11 mouse cellular contexts compared by ENCODE assay signal in the genomic region with DNA sequence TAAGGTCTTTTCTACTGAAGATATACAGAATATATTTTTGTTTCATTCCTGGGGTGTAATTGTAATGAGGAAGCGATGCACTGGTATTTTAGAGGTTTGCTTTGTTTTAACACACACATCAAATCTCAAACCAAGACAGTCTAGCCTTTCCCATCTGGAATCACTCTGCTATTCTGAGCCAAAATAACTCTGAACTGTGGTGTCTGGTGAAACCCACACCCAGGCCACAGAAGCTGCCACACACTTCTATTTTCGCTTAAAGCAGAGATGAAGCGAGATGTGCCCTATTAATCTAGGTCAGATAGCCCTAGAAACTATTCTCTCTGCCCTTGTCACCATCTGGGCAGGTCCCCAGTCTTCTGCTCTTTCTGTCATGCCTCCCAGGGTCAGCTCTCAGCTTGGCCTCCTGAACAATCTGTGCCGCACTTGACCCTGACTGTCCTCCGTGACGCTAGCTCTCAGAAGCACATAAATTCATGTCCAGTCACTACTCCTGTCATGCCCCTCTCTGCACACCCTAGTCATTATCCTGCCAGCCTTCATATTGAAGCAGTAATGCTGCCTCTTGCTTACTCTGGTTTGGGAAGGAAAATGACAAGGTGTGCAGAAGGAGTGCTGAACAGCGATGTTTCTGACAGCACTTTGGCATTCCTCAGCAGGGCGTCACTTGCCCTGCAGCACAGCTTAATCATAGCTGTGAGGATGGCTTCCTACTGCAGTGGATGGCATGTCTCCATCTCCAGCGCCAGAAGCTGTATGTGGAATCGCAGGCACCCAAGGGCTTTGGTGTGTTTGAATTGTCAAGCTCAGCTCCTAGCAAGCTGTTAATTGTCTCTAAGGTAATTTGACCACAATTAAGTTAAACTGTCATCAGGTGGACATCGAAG. TPM values are rescaled to one million over a fixed set of nuclear protein-coding genes. Genes with fewer than 3 reads are reported as not detected.
DNase-seq lines count a peak whose midpoint lies in the region; ATAC-seq and TF ChIP-seq lines count a peak whose summit lies in the region.
"Had no signal": no experiment of that assay in that cellular context is flagged by ENCODE, and none has a peak within 500 bp of the region (broad histone marks: within the 10 kb centered on the region; RNA-seq: fewer than 3 reads in every experiment).

No protein-coding gene starts in this region.

- TF ChIP-seq POLR2A in heart, adult 2 months (IDR thresholded peaks at IDR 0.05; ENCODE audit: insufficient read depth, low read depth, low read length) = no peak

- TF ChIP-seq EP300 in heart, adult 2 months (IDR thresholded peaks at IDR 0.05; ENCODE audit: insufficient read depth, low read depth, low read length) = no peak

- H3K4me1 ChIP-seq in heart, embryonic 11.5 days (ENCODE audit: control insufficient read depth, insufficient read depth, low read length) = peaks cover 13% of the 10 kb centered on the region; the same call in 1 of the 2 replicates
- H3K4me1 ChIP-seq in heart, adult 2 months (ENCODE audit: control insufficient read depth, insufficient read depth, low read length) = peaks cover 1% of the 10 kb centered on the region; the same call in 1 of the 2 replicates
- peaks cover 4% of the 10 kb centered on the region; the same call in 1 of the 2 replicates for H3K4me1 ChIP-seq in midbrain, postnatal 0 days (ENCODE audit: insufficient read depth, low read length)
- no peaks in the 10 kb centered on the region for H3K4me1 ChIP-seq in midbrain, embryonic 10.5 days
- no peaks in the 10 kb centered on the region for H3K4me1 ChIP-seq in liver, embryonic 11.5 days (replicated peaks; ENCODE audit: control insufficient read depth, insufficient read depth, low read length)
- H3K4me1 ChIP-seq: megakaryocyte, embryonic 14.5 days had no signal

- intact Hi-C loops in heart, adult 2 months (cut with DNase I) = no loop called here

- peak overlapping the region; percentile 17; the same call in 1 of the 2 replicates for H3K4me2 ChIP-seq in heart, embryonic 11.5 days
- no peak overlapping the region for H3K4me2 ChIP-seq in midbrain, postnatal 0 days (ENCODE audit: low read depth, low read length, poor library complexity, severe bottlenecking)
- no peak overlapping the region for H3K4me2 ChIP-seq in liver, embryonic 11.5 days

- H3K27ac ChIP-seq in heart, embryonic 11.5 days (ENCODE audit: low read depth, low read length) = no peak overlapping the region
- H3K27ac ChIP-seq in heart, adult 2 months = no peak overlapping the region
- H3K27ac ChIP-seq in midbrain, postnatal 0 days (ENCODE audit: low read depth, low read length) = no peak overlapping the region
- no peak overlapping the region for H3K27ac ChIP-seq in midbrain, embryonic 10.5 days (replicated peaks)
- H3K27ac ChIP-seq in liver, embryonic 11.5 days (ENCODE audit: low read depth, low read length) = no peak overlapping the region
- H3K27ac ChIP-seq: gastrocnemius, adult 2 months had no signal

- no peak for DNase-seq in heart, adult 2 months
- peak; percentile 12 for DNase-seq in midbrain, postnatal 0 days (ENCODE audit: low spot score)
- no peak for DNase-seq in midbrain, embryonic 10.5 days (ENCODE audit: low spot score)
- DNase-seq in cerebellum, adult 9-11 months = peak; percentile 69
- DNase-seq in liver, embryonic 11.5 days (ENCODE audit: low spot score) = no peak
- no peak for DNase-seq in spleen, postnatal 4 days (ENCODE audit: low spot score in 2 of 2)
- no peak for DNase-seq in layer of hippocampus, postnatal 36 days
- DNase-seq: gastrocnemius, adult 2 months; lung, adult 18-20 months had no signal

- H3K9me3 ChIP-seq in heart, embryonic 11.5 days (replicated peaks; ENCODE audit: control insufficient read depth, low read length) = no peaks in the 10 kb centered on the region
- no peaks in the 10 kb centered on the region for H3K9me3 ChIP-seq in midbrain, postnatal 0 days (ENCODE audit: low read length)
- H3K9me3 ChIP-seq in midbrain, embryonic 10.5 days (replicated peaks) = no peaks in the 10 kb centered on the region
- no peaks in the 10 kb centered on the region for H3K9me3 ChIP-seq in liver, embryonic 11.5 days (ENCODE audit: control insufficient read depth, low read length)

- WGBS in heart, embryonic 11.5 days (ENCODE audit: insufficient replicate concordance) = 45% methylated on average over 11 of the region's 11 CpGs
- 66% methylated on average over 11 of the region's 11 CpGs for WGBS in heart, adult 2 months
- WGBS in midbrain, postnatal 0 days = 74% methylated on average over 11 of the region's 11 CpGs
- 89% methylated on average over 11 of the region's 11 CpGs for WGBS in midbrain, embryonic 10.5 days
- WGBS in liver, embryonic 11.5 days = 67% methylated on average over 11 of the region's 11 CpGs

- no peak overlapping the region for H3K9ac ChIP-seq in heart, embryonic 11.5 days (ENCODE audit: low read depth, low read length)
- H3K9ac ChIP-seq in heart, adult 2 months (ENCODE audit: low read depth, low read length) = no peak overlapping the region
- no peak overlapping the region for H3K9ac ChIP-seq in midbrain, postnatal 0 days (replicated peaks; ENCODE audit: low read length, poor library complexity, severe bottlenecking)
- H3K9ac ChIP-seq in liver, embryonic 11.5 days (ENCODE audit: low read depth, low read length) = no peak overlapping the region

- no peak overlapping the region for H3K4me3 ChIP-seq in heart, embryonic 11.5 days (ENCODE audit: low read depth, low read length)
- no peak overlapping the region for H3K4me3 ChIP-seq in heart, adult 2 months
- H3K4me3 ChIP-seq in midbrain, postnatal 0 days (ENCODE audit: low read depth, low read length) = no peak overlapping the region
- no peak overlapping the region for H3K4me3 ChIP-seq in midbrain, embryonic 10.5 days
- no peak overlapping the region for H3K4me3 ChIP-seq in liver, embryonic 11.5 days (ENCODE audit: low read depth, low read length)
- H3K4me3 ChIP-seq: gastrocnemius, adult 2 months; megakaryocyte, embryonic 14.5 days had no signal

- TF ChIP-seq CTCF in heart, adult 2 months (IDR thresholded peaks at IDR 0.05) = no peak
- TF ChIP-seq CTCF in midbrain, postnatal 0 days (IDR thresholded peaks at IDR 0.05) = no peak

- no peaks in the 10 kb centered on the region for H3K36me3 ChIP-seq in heart, embryonic 11.5 days (ENCODE audit: control insufficient read depth, insufficient read depth, low read length)
- no peaks in the 10 kb centered on the region for H3K36me3 ChIP-seq in heart, adult 2 months (ENCODE audit: control insufficient read depth, insufficient read depth, low read length)
- no peaks in the 10 kb centered on the region for H3K36me3 ChIP-seq in midbrain, postnatal 0 days (ENCODE audit: insufficient read depth, low read length)
- H3K36me3 ChIP-seq in midbrain, embryonic 10.5 days = no peaks in the 10 kb centered on the region
- no peaks in the 10 kb centered on the region for H3K36me3 ChIP-seq in liver, embryonic 11.5 days (ENCODE audit: control insufficient read depth, insufficient read depth, low read length)

- no peaks in the 10 kb centered on the region for H3K79me2 ChIP-seq in heart, adult 2 months (replicated peaks; ENCODE audit: control insufficient read depth, insufficient read depth, low read length)

- no peaks in the 10 kb centered on the region for H3K27me3 ChIP-seq in heart, embryonic 11.5 days (ENCODE audit: control insufficient read depth, insufficient read depth, low read length)
- H3K27me3 ChIP-seq in heart, adult 2 months (ENCODE audit: control insufficient read depth, insufficient read depth, low read length) = no peaks in the 10 kb centered on the region
- no peaks in the 10 kb centered on the region for H3K27me3 ChIP-seq in midbrain, postnatal 0 days (ENCODE audit: insufficient read depth, low read length)
- H3K27me3 ChIP-seq in midbrain, embryonic 10.5 days (ENCODE audit: low read depth, poor library complexity, severe bottlenecking) = no peaks in the 10 kb centered on the region
- no peaks in the 10 kb centered on the region for H3K27me3 ChIP-seq in liver, embryonic 11.5 days (replicated peaks; ENCODE audit: control insufficient read depth, insufficient read depth, low read length)
- H3K27me3 ChIP-seq: megakaryocyte, embryonic 14.5 days had no signal

- ATAC-seq in heart, embryonic 11.5 days (replicated peaks; ENCODE audit: insufficient number of reproducible peaks, low FRiP score, low TSS enrichment) = no peak
- ATAC-seq in midbrain, postnatal 0 days (ENCODE audit: low FRiP score) = no peak
- no peak for ATAC-seq in liver, embryonic 11.5 days (replicated peaks; ENCODE audit: low FRiP score)

RNA-seq across cellular contexts. Expression of gene Snx19, which starts 57.1 kb away (rescaled TPM):
- polyA plus RNA-seq in heart, embryonic 11.5 days (2014; fragmentation: Nextera tagmentation; extraction: Ambion mirVana) = 15.0 and 19.0 TPM in 2 replicates
- 10 to 100 TPM; 26.1 to 27.1 TPM for total RNA-seq in heart, adult 2 months (2021)
- polyA plus RNA-seq in heart, adult 2 months (2012; rRNA removed) = 12.9 and 22.1 TPM in 2 replicates
- 26.5 and 33.7 TPM in 2 replicates for total RNA-seq in midbrain, postnatal 0 days (2014; rRNA removed)
- 17.6 and 17.7 TPM in 2 replicates for polyA plus RNA-seq in midbrain, postnatal 0 days (2015; fragmentation: Nextera tagmentation; extraction: Ambion mirVana)
- 21.7 and 25.1 TPM in 2 replicates for polyA plus RNA-seq in midbrain, embryonic 10.5 days (2016; fragmentation: Nextera tagmentation; extraction: Ambion mirVana)
- 14.2 and 14.4 TPM in 2 replicates for polyA plus RNA-seq in liver, embryonic 11.5 days (2014; fragmentation: Nextera tagmentation; extraction: Ambion mirVana)
- total RNA-seq in layer of hippocampus, postnatal 36 days (2021) = 10 to 100 TPM; 48.4 to 52.3 TPM

Comparison
In these comparisons a context has a peak if more than half of its experiments do, and no peak if none do; other contexts are left out.
1. DNase-seq: peak in midbrain, postnatal 0 days (single experiment) and cerebellum, adult 9-11 months (single experiment); none in heart, adult 2 months (0 of 2), midbrain, embryonic 10.5 days (single experiment), liver, embryonic 11.5 days (single experiment), spleen, postnatal 4 days (0 of 2) and layer of hippocampus, postnatal 36 days (0 of 2).